ENCODE assay signal across 35 mouse cellular contexts in the genomic region with DNA sequence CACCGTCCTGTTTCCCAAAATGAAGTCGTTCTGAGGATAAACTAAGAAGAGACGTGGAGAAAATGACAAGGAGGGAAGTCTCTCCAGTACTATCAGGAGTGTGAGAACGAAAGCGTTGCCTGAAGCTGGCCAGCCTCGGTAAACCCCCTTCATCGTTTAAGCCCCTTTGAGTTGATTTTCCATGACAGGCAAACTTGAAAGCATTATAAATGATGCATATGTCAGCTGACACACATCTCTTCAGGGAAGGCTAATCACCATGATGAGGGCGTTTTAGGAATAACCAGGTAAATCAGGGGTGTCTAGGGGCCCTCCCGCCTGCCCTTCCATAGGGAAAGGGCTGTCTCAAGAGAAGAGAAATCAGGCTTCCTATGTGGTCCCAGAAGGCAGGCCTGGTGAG.
"Had no signal": no experiment of that assay in that cellular context is flagged by ENCODE, and none has a peak within 500 bp of the region (broad histone marks: within the 10 kb centered on the region; RNA-seq: fewer than 3 reads in every experiment).

No protein-coding gene starts in this region.

- H3K27me3 ChIP-seq: heart, embryonic 12.5 days; heart, embryonic 13.5 days; heart, embryonic 15.5 days; hindbrain, embryonic 12.5 days; hindbrain, embryonic 15.5 days; intestine, embryonic 15.5 days; kidney, embryonic 15.5 days had no signal

- H3K36me3 ChIP-seq: heart, embryonic 10.5 days; heart, embryonic 12.5 days; heart, embryonic 13.5 days; heart, embryonic 15.5 days; hindbrain, embryonic 10.5 days; hindbrain, embryonic 12.5 days; hindbrain, embryonic 15.5 days; intestine, embryonic 15.5 days; kidney, embryonic 15.5 days had no signal

- H3K4me3 ChIP-seq: heart, adult 2 months; heart, embryonic 10.5 days; heart, embryonic 12.5 days; heart, embryonic 13.5 days; heart, embryonic 15.5 days; hindbrain, embryonic 10.5 days; hindbrain, embryonic 12.5 days; hindbrain, embryonic 15.5 days; intestine, embryonic 15.5 days; kidney, embryonic 15.5 days; layer of hippocampus, adult 2 months had no signal

- H3K9me3 ChIP-seq: heart, embryonic 10.5 days; heart, embryonic 12.5 days; heart, embryonic 15.5 days; hindbrain, embryonic 10.5 days; hindbrain, embryonic 12.5 days; hindbrain, embryonic 15.5 days; intestine, embryonic 15.5 days; kidney, embryonic 15.5 days had no signal

- H3K27ac ChIP-seq: heart, adult 2 months; heart, embryonic 10.5 days; heart, embryonic 13.5 days; heart, embryonic 15.5 days; hindbrain, embryonic 10.5 days; hindbrain, embryonic 12.5 days; hindbrain, embryonic 15.5 days; hindbrain, postnatal 0 days; intestine, embryonic 15.5 days; kidney, embryonic 15.5 days; kidney, postnatal 0 days; layer of hippocampus, adult 2 months had no signal

- H3K4me2 ChIP-seq: heart, embryonic 11.5 days; heart, embryonic 12.5 days; heart, embryonic 13.5 days; heart, embryonic 15.5 days; hindbrain, embryonic 12.5 days; hindbrain, embryonic 15.5 days; intestine, embryonic 15.5 days; kidney, embryonic 15.5 days had no signal

- DNase-seq: heart, adult 18-20 months; heart, adult 2 months; heart, postnatal 10 days; heart, postnatal 14 days; heart, postnatal 36 days; heart, postnatal 4 days; kidney, adult 11 months; kidney, adult 18-20 months; kidney, adult 2 months; kidney, adult 8-10 months; kidney, adult 9 months; kidney, postnatal 10 days; kidney, postnatal 14 days; kidney, postnatal 25 days; kidney, postnatal 36 days; kidney, postnatal 4 days; layer of hippocampus, adult 9-11 months; layer of hippocampus, postnatal 36 days had no signal

- ATAC-seq: hindbrain, embryonic 16.5 days; hindbrain, postnatal 0 days; inflammation-experienced regulatory T-cells, adult 6 months; intestine, embryonic 15.5 days; intestine, embryonic 16.5 days; intestine, postnatal 0 days had no signal

- H3K9ac ChIP-seq: heart, embryonic 12.5 days; heart, embryonic 13.5 days; heart, embryonic 15.5 days; hindbrain, embryonic 12.5 days; hindbrain, embryonic 15.5 days; intestine, embryonic 15.5 days; kidney, embryonic 15.5 days had no signal

- H3K4me1 ChIP-seq: heart, embryonic 10.5 days; heart, embryonic 12.5 days; hindbrain, embryonic 10.5 days; hindbrain, embryonic 12.5 days; hindbrain, embryonic 15.5 days; intestine, embryonic 15.5 days; kidney, embryonic 15.5 days had no signal
